Mouse (Mus musculus) CH12.LX (cell line): ENCODE data around the gene Adamts16. TPM values are rescaled to one million over a fixed set of nuclear protein-coding genes. Genes with fewer than 3 reads are reported as not detected.

Experiments used
- DNase-seq: peaks from one replicate; pipeline ENCODE4 v3.0.0-alpha.2; 2013; ENCODE audit errors: extremely low read depth
- H3K27ac ChIP-seq: 2 replicates; pipeline ENCODE4 v1.5.1; 2012; ENCODE audit warnings: low read depth, mild to moderate bottlenecking, control low read depth, moderate library complexity; ENCODE audit not compliant: insufficient read depth
- H3K27me3 ChIP-seq: replicated peaks from 2 replicates; pipeline ENCODE3; 2012; ENCODE audit warnings: inconsistent platforms
- H3K36me3 ChIP-seq, 2 experiments: replicated peaks in 1 of 2; 2 replicates each; pipeline versions ENCODE3 to v1.6.1; 2012; ENCODE audit warnings: inconsistent platforms in 1 of 2, low read length in 1 of 2, mild to moderate bottlenecking in 1 of 2, mixed read lengths in 1 of 2, moderate library complexity in 1 of 2; ENCODE audit not compliant: control insufficient read depth in 1 of 2, insufficient read depth in 1 of 2
- H3K4me1 ChIP-seq, 2 experiments: 2 replicates each; pipeline ENCODE4 v1.6.1; 2012; ENCODE audit warnings: inconsistent platforms in 1 of 2, moderate library complexity in 1 of 2; ENCODE audit not compliant: insufficient read depth in 2 of 2, control insufficient read depth in 1 of 2
- H3K4me2 ChIP-seq: 2 replicates; pipeline ENCODE4 v1.6.1; 2012; ENCODE audit warnings: low read depth, mild to moderate bottlenecking, control low read depth; ENCODE audit not compliant: poor library complexity, insufficient read depth, severe bottlenecking
- H3K4me3 ChIP-seq, 3 experiments: fragments of 150-350 bp in 1 of 3; sonication (generic) in 1 of 3; replicated peaks in 1 of 3; 2 replicates each; pipeline versions ENCODE3 to v1.5.1; 2011 to 2012; ENCODE audit warnings: low read depth in 2 of 3, low read length in 2 of 3, mild to moderate bottlenecking in 2 of 3, moderate library complexity in 2 of 3, control low read depth in 1 of 3, improper control_type of control experiment in 1 of 3, inconsistent platforms in 1 of 3, mixed read lengths in 1 of 3; ENCODE audit not compliant: poor library complexity in 1 of 3
- H3K79me2 ChIP-seq: replicated peaks from 2 replicates; pipeline ENCODE4 v1.6.1; 2012; ENCODE audit warnings: mild to moderate bottlenecking, moderate library complexity; ENCODE audit not compliant: control insufficient read depth, poor library complexity, insufficient read depth, severe bottlenecking; ENCODE audit errors: extremely low read depth
- H3K9ac ChIP-seq: 2 replicates; pipeline ENCODE4 v1.6.1; 2012; ENCODE audit warnings: low read depth, mild to moderate bottlenecking, control low read depth, moderate library complexity; ENCODE audit not compliant: insufficient read depth
- H3K9me3 ChIP-seq: replicated peaks from 2 replicates; pipeline ENCODE3; 2012; ENCODE audit warnings: low read length, inconsistent platforms, mixed read lengths
- BHLHE40 ChIP-seq: IDR thresholded peaks from 2 replicates; pipeline ENCODE4 v1.6.1; 2011; ENCODE audit warnings: mild to moderate bottlenecking, low read depth, low read length, improper control_type of control experiment
- CHD1 ChIP-seq: IDR thresholded peaks from 2 replicates; pipeline ENCODE4 v1.6.1; 2012; ENCODE audit warnings: low read depth, low read length, improper control_type of control experiment, inconsistent platforms
- CHD2 ChIP-seq: IDR thresholded peaks from 2 replicates; pipeline ENCODE4 v1.6.1; 2011; ENCODE audit warnings: low read length, improper control_type of control experiment
- ELF1 ChIP-seq: IDR thresholded peaks from 2 replicates; pipeline ENCODE4 v1.6.1; 2014; ENCODE audit warnings: low read depth, mild to moderate bottlenecking, inconsistent platforms, low read length, improper control_type of control experiment
- EP300 ChIP-seq: IDR thresholded peaks from 2 replicates; pipeline ENCODE4 v1.6.1; 2011; ENCODE audit warnings: low read length, improper control_type of control experiment
- KAT2A ChIP-seq: IDR thresholded peaks from 2 replicates; pipeline ENCODE4 v1.6.1; 2012; ENCODE audit warnings: low read length, improper control_type of control experiment, inconsistent platforms; ENCODE audit not compliant: insufficient replicate concordance
- MAZ ChIP-seq: IDR thresholded peaks from 2 replicates; pipeline ENCODE4 v1.6.1; 2012; ENCODE audit warnings: low read depth, mild to moderate bottlenecking, inconsistent platforms, low read length, improper control_type of control experiment, moderate library complexity
- MEF2A ChIP-seq: IDR thresholded peaks from 2 replicates; pipeline ENCODE4 v1.6.1; 2014; ENCODE audit warnings: low read depth, mild to moderate bottlenecking, inconsistent platforms, low read length, improper control_type of control experiment, borderline replicate concordance
- MYC ChIP-seq: IDR thresholded peaks from 2 replicates; pipeline ENCODE4 v1.6.1; 2011; ENCODE audit warnings: low read depth, mild to moderate bottlenecking, improper control_type of control experiment, low read length
- TCF12 ChIP-seq: IDR thresholded peaks from 2 replicates; pipeline ENCODE4 v1.6.1; 2014; ENCODE audit warnings: low read depth, mild to moderate bottlenecking, inconsistent platforms, low read length, improper control_type of control experiment
- USF2 ChIP-seq: conservative IDR thresholded peaks from 2 replicates; pipeline ENCODE4 v1.6.1; 2011; ENCODE audit warnings: low read depth, low read length, improper control_type of control experiment
- ZMIZ1 ChIP-seq: IDR thresholded peaks from 2 replicates; pipeline ENCODE4 v1.6.1; 2012; ENCODE audit warnings: low read depth, mild to moderate bottlenecking, inconsistent platforms, low read length, improper control_type of control experiment
- ZNF384 ChIP-seq: IDR thresholded peaks from 2 replicates; pipeline ENCODE4 v1.6.1; 2012; ENCODE audit warnings: low read depth, low read length, improper control_type of control experiment, inconsistent platforms
- dilution Hi-C: fragments of 300-500 bp; cut with MboI; formaldehyde crosslinking; loops from 2 replicates; pipeline ENCODE4 v1.14.3; 2020; ENCODE audit warnings: low sequenced_read_pairs; ENCODE audit not compliant: extremely low pct_unique_long_range_greater_than_20kb, extremely low pct_ligation_motif_present
- in situ Hi-C: fragments of 300-500 bp; cut with MboI; formaldehyde crosslinking; loops from 3 replicates; pipeline ENCODE4 v1.14.3; 2019; ENCODE audit warnings: low sequenced_read_pairs, low pct_ligation_motif_present, low pct_unique_long_range_greater_than_20kb, mixed read lengths
- polyA plus RNA-seq: library from polyadenylated mRNA; unstranded; fragments of >175 nt; gene quantifications from 2 replicates; pipeline ENCODE4 v1.2.1, GENCODE M21; 2012; ENCODE audit warnings: low read depth; ENCODE audit not compliant: insufficient read length
- total RNA-seq, 2 experiments: library from RNA; depleted of rRNA; stranded (reverse); fragments of 300-350 nt in 1 of 2; fragments of >200 nt in 1 of 2; gene quantifications; 2 replicates each; pipeline ENCODE4 v1.2.3; 2012 to 2014

The Adamts16 gene
- total and polyA plus RNA-seq, 3 experiments, result not detected

DNA sequence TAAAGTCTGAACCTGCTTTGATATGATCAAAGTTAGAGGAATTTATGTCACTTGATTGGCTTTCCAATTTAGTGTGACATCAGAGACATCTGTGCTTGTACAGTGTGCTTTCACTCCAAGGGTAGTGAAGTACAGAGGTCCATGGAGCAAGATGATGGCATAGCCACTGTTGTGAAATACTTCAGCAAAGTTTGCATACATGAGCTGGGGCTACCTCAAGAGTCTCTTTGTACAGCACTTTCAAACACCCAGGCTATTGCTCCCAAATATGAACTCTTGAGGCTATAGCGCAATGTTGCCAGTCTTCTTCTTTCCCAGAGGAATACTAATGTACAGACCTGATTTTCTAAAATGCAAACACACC lies 35.9 kb upstream of the Adamts16 start:
- Histone ChIP-seq H3K27ac (no peak overlapping the region), H3K27me3 (no peaks in the 10 kb centered on the region), H3K4me3 (no peak overlapping the region), H3K4me2 (no peak overlapping the region), H3K9me3 (no peaks in the 10 kb centered on the region), H3K79me2 (no peaks in the 10 kb centered on the region), H3K9ac (no peak overlapping the region), H3K36me3 (no peaks in the 10 kb centered on the region), H3K4me1 (no peaks in the 10 kb centered on the region)
- in situ Hi-C loops, result no loop called here
- no peak for DNase-seq
- dilution Hi-C loops, result no loop called here
- TF ChIP-seq MYC (no peak), BHLHE40 (no peak), KAT2A (no peak), MEF2A (no peak), ELF1 (no peak), MAZ (no peak), CHD1 (no peak), TCF12 (no peak), ZMIZ1 (no peak)

DNA sequence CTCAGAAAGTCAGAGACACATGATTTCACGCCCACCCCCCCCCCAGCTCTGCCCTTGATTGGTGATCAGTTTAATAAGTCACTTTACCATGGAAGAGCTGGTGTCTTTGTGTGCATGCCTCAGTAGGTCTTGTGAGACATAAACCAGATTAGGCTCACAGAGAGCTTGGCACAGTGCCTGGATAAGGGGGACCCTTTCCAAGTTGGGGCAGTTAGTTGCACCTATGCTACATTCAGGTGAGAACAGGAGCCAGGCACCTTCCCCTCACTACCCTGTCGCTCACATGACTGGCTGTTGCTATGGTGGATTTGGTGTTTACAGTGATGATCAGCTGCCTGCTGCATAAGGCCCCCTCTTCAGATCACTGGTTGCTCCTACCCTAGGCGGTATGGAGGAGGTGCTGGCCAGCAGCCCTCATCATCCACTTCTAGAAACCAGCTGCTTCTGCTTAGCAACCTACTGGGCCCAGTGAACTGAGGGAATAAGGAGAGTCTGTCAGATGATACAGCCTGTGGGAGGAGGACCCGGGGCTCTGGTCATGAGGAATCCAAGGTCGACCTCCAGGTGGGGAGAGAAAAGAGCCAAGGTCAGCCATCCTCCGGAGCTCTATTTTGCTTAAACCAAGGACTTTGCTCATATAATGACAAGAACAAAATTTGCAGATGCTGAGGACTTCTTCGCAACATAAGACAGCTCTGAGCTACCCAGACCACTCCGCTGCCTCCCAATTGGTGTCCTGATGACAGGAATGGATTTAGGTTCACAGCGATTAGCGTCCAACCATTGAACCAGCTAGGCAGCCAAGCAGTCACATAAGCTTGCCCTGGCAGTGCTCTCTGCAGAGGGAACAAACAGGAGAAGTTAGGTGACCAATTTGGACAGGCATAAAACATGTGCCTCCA lies 35.3 kb upstream of the Adamts16 start:
- no peaks in the 10 kb centered on the region for H3K36me3 ChIP-seq
- H3K27me3 ChIP-seq, result no peaks in the 10 kb centered on the region
- no peak overlapping the region for H3K9ac ChIP-seq
- dilution Hi-C loops, result no loop called here
- no peaks in the 10 kb centered on the region for H3K79me2 ChIP-seq
- no peak overlapping the region for H3K27ac ChIP-seq
- TF ChIP-seq CHD2 (no peak), ZNF384 (no peak), MAZ (no peak)
- no peak for DNase-seq
- no peak overlapping the region for H3K4me3 ChIP-seq
- in situ Hi-C loops, result no loop called here
- no peak overlapping the region for H3K4me2 ChIP-seq
- no peaks in the 10 kb centered on the region for H3K9me3 ChIP-seq
- H3K4me1 ChIP-seq, result no peaks in the 10 kb centered on the region

- H3K4me1 ChIP-seq, result no peaks in the 10 kb centered on the region
- H3K36me3 ChIP-seq, result no peaks in the 10 kb centered on the region
- H3K27me3 ChIP-seq, result no peaks in the 10 kb centered on the region
- no peak overlapping the region for H3K4me2 ChIP-seq
- H3K4me3 ChIP-seq, result no peak overlapping the region
- dilution Hi-C loops (no loop called here), in situ Hi-C loops (no loop called here)
- no peak overlapping the region for H3K27ac ChIP-seq
- no peak overlapping the region for H3K9ac ChIP-seq
- H3K79me2 ChIP-seq, result no peaks in the 10 kb centered on the region
- TF ChIP-seq EP300 (no peak), ZNF384 (no peak), USF2 (no peak), MAZ (no peak)
- no peak for DNase-seq
- no peaks in the 10 kb centered on the region for H3K9me3 ChIP-seq
Observed at GRCm38 (mm10) chr13:70875411-70875949, 33.9 kb upstream of the Adamts16 start.
